Mouse (Mus musculus) kidney, postnatal 0 days (tissue): ENCODE results near the gene Farsb. TPM values are rescaled to one million over a fixed set of nuclear protein-coding genes. Genes with fewer than 3 reads are reported as not detected.

ENCODE experiments used
- ATAC-seq: fragments of 200-750 bp; cut with Nextera tagmentation; replicated peaks from 2 replicates; pipeline ENCODE4 v1.8.0; 2017; ENCODE audit warnings: low read depth, moderate number of reproducible peaks, moderate TSS enrichment, moderate library complexity; ENCODE audit not compliant: low FRiP score
- DNase-seq: peaks from one replicate; pipeline ENCODE4 v3.0.0-alpha.2; 2016; ENCODE audit warnings: low spot score
- H3K27ac ChIP-seq: fragments of 300-500 bp; sonication (generic); 2 replicates; pipeline ENCODE4 v1.5.1; 2014; ENCODE audit warnings: mild to moderate bottlenecking
- H3K27me3 ChIP-seq: fragments of 300-500 bp; sonication (generic); 2 replicates; pipeline ENCODE4 v1.6.1; 2014; ENCODE audit warnings: low read length, mixed read lengths; ENCODE audit not compliant: insufficient read depth
- H3K36me3 ChIP-seq: fragments of 300-500 bp; sonication (generic); 2 replicates; pipeline ENCODE4 v1.6.1; 2014; ENCODE audit warnings: low read length, mixed read lengths; ENCODE audit not compliant: insufficient read depth
- H3K4me1 ChIP-seq: fragments of 300-500 bp; sonication (generic); replicated peaks from 2 replicates; pipeline ENCODE4 v1.6.1; 2014; ENCODE audit warnings: antibody characterized with exemption, low read length, mixed read lengths; ENCODE audit not compliant: insufficient read depth
- H3K4me2 ChIP-seq: fragments of 300-500 bp; sonication (generic); 2 replicates; pipeline ENCODE4 v1.6.1; 2014; ENCODE audit warnings: mild to moderate bottlenecking, low read length, moderate library complexity, mixed read lengths
- H3K4me3 ChIP-seq: fragments of 300-500 bp; sonication (generic); replicated peaks from 2 replicates; pipeline ENCODE4 v1.5.1; 2014; ENCODE audit warnings: low read depth, low read length
- H3K9ac ChIP-seq: fragments of 300-500 bp; sonication (generic); 2 replicates; pipeline ENCODE4 v1.6.1; 2014; ENCODE audit warnings: low read depth, low read length
- H3K9me3 ChIP-seq: fragments of 300-500 bp; sonication (generic); replicated peaks from 2 replicates; pipeline ENCODE4 v1.6.1; 2016; ENCODE audit warnings: low read length, inconsistent platforms, mixed read lengths
- CTCF ChIP-seq: IDR thresholded peaks from 2 replicates; pipeline ENCODE4 v1.5.1; 2016; ENCODE audit warnings: antibody characterized with exemption, low read depth, mild to moderate bottlenecking, moderate library complexity
- WGBS: fragments of 180-500 bp; shearing (Covaris S2); extraction: QIAGEN DNeasy Blood & Tissue Kit; methylation state at CpG from one replicate; pipeline ENCODE4 v1.1.7; 2014; 5-methylcytosine and 5-hydroxymethylcytosine counted together
- polyA plus RNA-seq: library from polyadenylated mRNA; unstranded; fragments of >200 nt; fragmentation: Nextera tagmentation; extraction: Ambion mirVana; gene quantifications from 2 replicates; pipeline ENCODE4 v1.2.1, GENCODE M21; 2015

The Farsb gene
- polyA plus RNA-seq, 1 experiment from 2014 or later, result 94.3 TPM

DNA sequence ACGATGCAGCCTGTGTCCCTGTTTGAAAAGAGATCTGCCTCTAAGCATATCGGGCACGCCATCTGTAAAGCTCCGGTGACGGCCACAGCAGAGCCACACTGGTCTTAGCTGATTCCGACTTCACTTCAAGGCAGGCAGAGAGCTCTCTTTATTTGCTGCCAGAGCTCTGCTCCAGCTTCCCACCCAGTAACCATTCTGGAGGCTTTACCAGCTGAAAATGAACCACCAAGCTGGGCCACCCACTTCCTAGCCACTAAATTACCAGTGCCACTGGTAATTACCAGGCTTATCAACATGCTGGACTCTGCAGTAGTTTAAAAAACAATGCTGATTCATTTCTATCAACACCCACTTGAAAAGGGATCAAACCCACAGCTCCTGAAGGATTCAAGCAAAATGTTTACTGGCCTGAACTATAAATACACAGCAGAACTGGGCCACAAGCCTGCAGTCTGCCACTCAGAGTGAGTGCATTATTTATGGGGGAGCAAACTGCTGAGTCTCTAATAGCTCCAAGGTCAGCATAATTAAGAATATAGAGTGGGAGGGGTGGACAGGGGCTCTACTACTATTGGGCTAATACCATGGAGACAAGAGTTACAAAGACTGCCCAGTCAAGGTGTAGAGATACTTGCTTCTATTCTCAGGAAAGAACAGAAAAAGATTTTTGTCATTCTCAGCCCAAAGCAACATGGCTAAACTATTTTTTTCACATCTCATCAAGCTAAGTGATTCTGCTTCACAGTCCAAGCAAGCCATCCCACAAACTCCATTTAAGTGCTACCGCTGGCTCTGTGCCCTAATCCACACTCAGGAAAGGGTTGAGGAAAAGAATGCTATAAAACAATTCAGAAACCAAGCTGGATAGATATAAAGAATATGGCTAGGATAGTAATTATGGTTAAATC, 62.6 kb downstream of the Farsb start:
- Histone ChIP-seq H3K4me2 (no peak overlapping the region), H3K36me3 (no peaks in the 10 kb centered on the region), H3K9me3 (no peaks in the 10 kb centered on the region), H3K4me3 (no peak overlapping the region), H3K4me1 (0 out of 2 replicates have a peak, but pooled peaks cover 4% of the 10 kb centered on the region), H3K27ac (peak overlapping the region; percentile 47; the same call in 1 of the 2 replicates), H3K27me3 (no peaks in the 10 kb centered on the region), H3K9ac (no peak overlapping the region)
- no peak for TF ChIP-seq CTCF
- ATAC-seq (no peak), DNase-seq (peak; percentile 65)
- 76% methylated on average over 7 of the region's 7 CpGs for WGBS

DNA sequence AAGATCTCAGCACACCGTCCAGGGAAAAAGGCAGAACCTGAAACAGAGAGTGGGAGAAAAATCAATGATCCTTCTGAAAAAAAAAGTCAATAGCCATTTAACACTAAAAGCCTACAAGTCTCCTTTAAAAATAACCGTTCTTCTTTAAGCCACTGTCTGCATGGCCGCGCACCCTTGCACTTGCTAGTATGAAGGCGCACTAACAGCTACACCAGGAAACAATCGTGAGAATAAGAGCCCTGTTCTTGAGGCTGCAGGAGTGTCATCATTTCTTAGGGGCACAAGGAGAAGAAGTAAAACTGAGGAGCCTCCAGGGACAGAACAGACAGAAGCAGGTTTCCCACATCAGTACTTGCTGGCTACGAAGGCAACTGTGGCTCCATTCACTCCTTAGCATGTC, 63.4 kb downstream of the Farsb start:
- H3K4me1 ChIP-seq, result 0 out of 2 replicates have a peak, but pooled peaks cover 4% of the 10 kb centered on the region
- WGBS, result 88% methylated on average over 7 of the region's 7 CpGs
- TF ChIP-seq CTCF, result no peak
- H3K27me3 ChIP-seq, result no peaks in the 10 kb centered on the region
- ATAC-seq (no peak), DNase-seq (no peak)
- H3K9me3 ChIP-seq, result no peaks in the 10 kb centered on the region
- no peaks in the 10 kb centered on the region for H3K36me3 ChIP-seq
- H3K4me2 ChIP-seq, result no peak overlapping the region
- H3K27ac ChIP-seq, result peak overlapping the region; percentile 47; the same call in 1 of the 2 replicates
- H3K4me3 ChIP-seq, result no peak overlapping the region
- H3K9ac ChIP-seq, result no peak overlapping the region

DNA sequence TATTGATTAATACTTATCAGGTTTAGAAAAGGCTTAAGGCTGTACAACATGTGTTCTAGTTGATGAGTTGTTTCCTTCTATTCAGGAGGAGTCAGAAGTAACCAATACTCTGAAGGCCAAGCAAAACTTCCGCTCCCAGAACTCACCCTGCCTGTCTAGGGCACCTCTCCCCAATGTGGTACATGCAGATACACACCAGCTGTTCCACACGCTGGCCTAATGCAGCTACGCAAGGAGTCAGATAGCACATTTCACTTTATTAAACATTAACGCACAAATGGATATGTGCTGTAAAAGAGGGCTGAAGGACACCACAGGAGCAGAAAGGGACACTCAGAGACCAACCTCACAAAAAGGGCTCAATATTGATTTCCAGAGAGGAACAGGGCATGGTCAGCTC, 63.8 kb downstream of the Farsb start:
- no peaks in the 10 kb centered on the region for H3K36me3 ChIP-seq
- TF ChIP-seq CTCF, result no peak
- H3K27me3 ChIP-seq, result no peaks in the 10 kb centered on the region
- WGBS, result 52% methylated on average over 4 of the region's 4 CpGs
- H3K4me1 ChIP-seq, result 0 out of 2 replicates have a peak, but pooled peaks cover 4% of the 10 kb centered on the region
- H3K4me2 ChIP-seq, result no peak overlapping the region
- no peak overlapping the region for H3K27ac ChIP-seq
- no peak overlapping the region for H3K4me3 ChIP-seq
- DNase-seq, result no peak
- no peak for ATAC-seq
- no peak overlapping the region for H3K9ac ChIP-seq
- no peaks in the 10 kb centered on the region for H3K9me3 ChIP-seq

DNA sequence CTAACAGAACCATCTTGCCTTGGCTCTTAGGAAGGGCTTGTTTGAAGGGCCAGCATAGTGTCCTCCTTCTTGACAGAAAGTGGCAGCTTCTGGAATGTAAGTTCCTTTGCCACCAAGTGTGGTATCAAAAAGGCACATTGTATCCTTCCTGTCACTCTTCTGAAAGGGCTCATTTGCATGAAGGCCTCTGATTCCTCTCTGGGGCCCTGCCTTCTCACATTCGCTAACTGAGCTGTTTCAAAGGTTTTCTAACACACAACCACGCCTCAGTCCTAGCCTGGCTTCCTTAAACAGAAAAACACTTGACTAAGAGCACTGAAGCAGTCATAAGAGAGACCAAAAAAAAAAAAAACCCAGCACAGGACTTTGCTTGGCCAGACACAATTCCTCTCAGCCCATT, 66.1 kb downstream of the Farsb start:
- no peak overlapping the region for H3K27ac ChIP-seq
- H3K27me3 ChIP-seq, result no peaks in the 10 kb centered on the region
- DNase-seq, result no peak
- no peak overlapping the region for H3K4me2 ChIP-seq
- H3K4me1 ChIP-seq, result 0 out of 2 replicates have a peak, but pooled peaks cover 4% of the 10 kb centered on the region
- no peak for ATAC-seq
- no peak overlapping the region for H3K4me3 ChIP-seq
- TF ChIP-seq CTCF, result no peak
- WGBS, result 66% methylated on average over 2 of the region's 2 CpGs
- no peaks in the 10 kb centered on the region; the same call in 1 of the 2 replicates for H3K36me3 ChIP-seq
- H3K9ac ChIP-seq, result no peak overlapping the region
- no peaks in the 10 kb centered on the region for H3K9me3 ChIP-seq

DNA sequence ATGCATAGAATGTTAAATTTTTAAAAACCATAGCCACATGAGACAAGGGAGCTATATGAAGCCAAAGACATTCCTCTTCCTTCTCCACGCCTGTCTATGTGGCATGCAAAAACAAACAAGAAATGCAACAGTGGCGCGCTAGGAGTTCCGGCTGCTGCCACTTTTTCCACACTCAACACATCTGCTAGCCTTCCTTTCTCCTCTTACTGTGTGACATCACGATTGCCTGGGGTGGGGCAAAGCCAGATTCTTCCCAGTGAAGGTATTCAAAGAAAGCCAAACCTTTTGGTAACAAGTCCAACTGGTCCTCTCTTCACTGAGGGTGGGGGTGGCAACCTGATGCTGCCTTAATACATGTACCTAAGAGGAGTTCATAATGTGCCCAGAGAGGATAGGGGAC, 66.9 kb downstream of the Farsb start:
- H3K4me1 ChIP-seq, result 0 out of 2 replicates have a peak, but pooled peaks cover 4% of the 10 kb centered on the region
- H3K9me3 ChIP-seq, result no peaks in the 10 kb centered on the region
- no peak overlapping the region for H3K27ac ChIP-seq
- WGBS, result 92% methylated on average over 5 of the region's 5 CpGs
- DNase-seq (no peak), ATAC-seq (no peak)
- H3K9ac ChIP-seq, result no peak overlapping the region
- H3K27me3 ChIP-seq, result no peaks in the 10 kb centered on the region
- H3K4me3 ChIP-seq, result no peak overlapping the region
- TF ChIP-seq CTCF, result no peak
- H3K4me2 ChIP-seq, result no peak overlapping the region
- H3K36me3 ChIP-seq, result no peaks in the 10 kb centered on the region; the same call in 1 of the 2 replicates

DNA sequence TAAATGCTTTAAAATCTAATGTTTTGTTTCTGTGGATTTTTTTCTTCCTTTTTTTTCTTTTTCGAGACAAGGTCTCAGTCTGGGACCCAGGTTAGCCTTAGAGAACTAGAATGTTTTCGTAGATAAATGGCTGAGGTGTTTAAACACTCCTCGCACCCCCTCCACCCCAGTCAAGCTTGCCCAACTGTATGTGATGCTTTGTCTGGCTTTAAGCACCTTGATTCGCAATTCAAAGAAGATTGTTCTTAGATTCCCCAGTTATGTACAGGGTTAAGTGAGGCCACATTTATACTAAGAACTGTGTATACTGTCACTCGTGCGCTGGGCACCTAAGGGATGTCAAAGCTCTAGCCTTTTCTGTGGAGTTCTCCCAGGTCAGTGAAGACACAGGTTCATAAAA, 68.4 kb downstream of the Farsb start:
- H3K27ac ChIP-seq, result no peak overlapping the region
- WGBS, result 92% methylated on average over 6 of the region's 6 CpGs
- ATAC-seq (no peak), DNase-seq (no peak)
- H3K9ac ChIP-seq, result no peak overlapping the region
- H3K27me3 ChIP-seq, result no peaks in the 10 kb centered on the region
- TF ChIP-seq CTCF, result no peak
- H3K36me3 ChIP-seq, result no peaks in the 10 kb centered on the region; the same call in 1 of the 2 replicates
- no peaks in the 10 kb centered on the region for H3K9me3 ChIP-seq
- H3K4me3 ChIP-seq, result no peak overlapping the region
- H3K4me2 ChIP-seq, result no peak overlapping the region
- no peaks in the 10 kb centered on the region for H3K4me1 ChIP-seq
